Mouse (Mus musculus) midbrain, postnatal 0 days (tissue): Measurements from ENCODE around the gene Ablim2. TPM values are rescaled to one million over a fixed set of nuclear protein-coding genes. Genes with fewer than 3 reads are reported as not detected.

ENCODE experiments used
- ATAC-seq: fragments of 200-750 bp; cut with Nextera tagmentation; 2 replicates; pipeline ENCODE4 v1.8.0; 2017; ENCODE audit warnings: moderate number of reproducible peaks, mild to moderate bottlenecking, moderate TSS enrichment, moderate library complexity; ENCODE audit not compliant: low FRiP score
- DNase-seq: peaks from one replicate; pipeline ENCODE4 v3.0.0-alpha.2; 2015; ENCODE audit warnings: low spot score
- H3K27ac ChIP-seq: fragments of 300-500 bp; sonication (generic); 2 replicates; pipeline ENCODE4 v1.5.1; 2014; ENCODE audit warnings: low read depth, mild to moderate bottlenecking, low read length, mixed read lengths
- H3K27me3 ChIP-seq: fragments of 300-500 bp; sonication (generic); 2 replicates; pipeline ENCODE4 v1.6.1; 2014; ENCODE audit warnings: low read length, control low read depth, mixed read lengths; ENCODE audit not compliant: insufficient read depth
- H3K36me3 ChIP-seq: fragments of 300-500 bp; sonication (generic); 2 replicates; pipeline ENCODE4 v1.6.1; 2014; ENCODE audit warnings: low read length, control low read depth, mixed read lengths; ENCODE audit not compliant: insufficient read depth
- H3K4me1 ChIP-seq: fragments of 300-500 bp; sonication (generic); 2 replicates; pipeline ENCODE4 v1.6.1; 2014; ENCODE audit warnings: mild to moderate bottlenecking, control low read depth, antibody characterized with exemption, low read length, mixed read lengths; ENCODE audit not compliant: insufficient read depth
- H3K4me2 ChIP-seq: fragments of 300-500 bp; sonication (generic); 2 replicates; pipeline ENCODE4 v1.6.1; 2014; ENCODE audit warnings: low read depth, mild to moderate bottlenecking, low read length, mixed read lengths; ENCODE audit not compliant: poor library complexity, severe bottlenecking
- H3K4me3 ChIP-seq: fragments of 300-500 bp; sonication (generic); 2 replicates; pipeline ENCODE4 v1.5.1; 2014; ENCODE audit warnings: low read depth, mild to moderate bottlenecking, low read length, moderate library complexity
- H3K9ac ChIP-seq: fragments of 300-500 bp; sonication (generic); replicated peaks from 2 replicates; pipeline ENCODE4 v1.6.1; 2014; ENCODE audit warnings: mild to moderate bottlenecking, low read length, moderate library complexity, mixed read lengths; ENCODE audit not compliant: poor library complexity, severe bottlenecking
- H3K9me3 ChIP-seq: fragments of 300-500 bp; sonication (generic); 2 replicates; pipeline ENCODE4 v1.6.1; 2016; ENCODE audit warnings: low read length, control low read depth
- CTCF ChIP-seq: IDR thresholded peaks from 2 replicates; pipeline ENCODE4 v1.5.1; 2016; ENCODE audit warnings: antibody characterized with exemption, mild to moderate bottlenecking
- WGBS: fragments of 180-500 bp; shearing (Covaris S2); extraction: QIAGEN DNeasy Blood & Tissue Kit; methylation state at CpG from one replicate; pipeline ENCODE4 v1.1.7; 2014; 5-methylcytosine and 5-hydroxymethylcytosine counted together
- polyA plus RNA-seq: library from polyadenylated mRNA; unstranded; fragments of >200 nt; fragmentation: Nextera tagmentation; extraction: Ambion mirVana; gene quantifications from 2 replicates; pipeline ENCODE4 v1.2.1, GENCODE M21; 2015
- total RNA-seq: library from RNA; depleted of rRNA; stranded (reverse); fragments of >200 nt; gene quantifications from 2 replicates; pipeline ENCODE4 v1.2.3, GENCODE M21; 2014

Ablim2 gene
- total and polyA plus RNA-seq, 2 experiments from 2014 or later = 32.2 to 44.9 TPM

- no peak overlapping the region for H3K4me2 ChIP-seq
- no peak overlapping the region for H3K27ac ChIP-seq
- DNase-seq (no peak), ATAC-seq (no peak)
- no peak overlapping the region for H3K9ac ChIP-seq
- TF ChIP-seq CTCF = no peak
- no peaks in the 10 kb centered on the region for H3K27me3 ChIP-seq
- H3K9me3 ChIP-seq = no peaks in the 10 kb centered on the region
- 47% methylated on average over 5 of the region's 5 CpGs for WGBS
- peaks cover 10% of the 10 kb centered on the region for H3K4me1 ChIP-seq
- no peaks in the 10 kb centered on the region for H3K36me3 ChIP-seq
- H3K4me3 ChIP-seq = no peak overlapping the region
These were observed 159.0 kb downstream of the Ablim2 start for GRCm38 (mm10) chr5:35916666-35917065.

- ATAC-seq (no peak), DNase-seq (peak; percentile 75)
- H3K36me3 ChIP-seq = no peaks in the 10 kb centered on the region
- TF ChIP-seq CTCF = no peak
- no peak overlapping the region for H3K4me3 ChIP-seq
- no peak overlapping the region for H3K4me2 ChIP-seq
- H3K27ac ChIP-seq = peak overlapping the region; percentile 62
- H3K9me3 ChIP-seq = no peaks in the 10 kb centered on the region
- 21% methylated on average over 8 of the region's 8 CpGs for WGBS
- H3K4me1 ChIP-seq = peaks cover 10% of the 10 kb centered on the region
- peak overlapping the region; percentile 36; the same call in 1 of the 2 replicates for H3K9ac ChIP-seq
- H3K27me3 ChIP-seq = no peaks in the 10 kb centered on the region
These were observed 160.7 kb downstream of the Ablim2 start for GRCm38 (mm10) chr5:35918387-35918786.

GRCm38 (mm10) chr5:35920076-35920475 lies 162.4 kb downstream of the Ablim2 start:
- Histone ChIP-seq H3K4me1 (peaks cover 10% of the 10 kb centered on the region), H3K9me3 (no peaks in the 10 kb centered on the region), H3K36me3 (no peaks in the 10 kb centered on the region), H3K4me3 (no peak overlapping the region), H3K4me2 (no peak overlapping the region), H3K27ac (no peak overlapping the region), H3K9ac (no peak overlapping the region), H3K27me3 (no peaks in the 10 kb centered on the region)
- no peak for ATAC-seq
- TF ChIP-seq CTCF = no peak
- no peak for DNase-seq
- WGBS = 31% methylated on average over 4 of the region's 4 CpGs

- H3K4me1 ChIP-seq = peaks cover 10% of the 10 kb centered on the region
- no peaks in the 10 kb centered on the region for H3K9me3 ChIP-seq
- no peak overlapping the region for H3K4me2 ChIP-seq
- H3K4me3 ChIP-seq = no peak overlapping the region
- ATAC-seq (no peak), DNase-seq (no peak)
- H3K9ac ChIP-seq = no peak overlapping the region
- H3K27me3 ChIP-seq = no peaks in the 10 kb centered on the region
- no peaks in the 10 kb centered on the region for H3K36me3 ChIP-seq
- TF ChIP-seq CTCF = no peak
- no peak overlapping the region for H3K27ac ChIP-seq
These were observed 162.9 kb downstream of the Ablim2 start for GRCm38 (mm10) chr5:35920557-35920956.

GRCm38 (mm10) chr5:35921141-35921540 lies 163.5 kb downstream of the Ablim2 start:
- Histone ChIP-seq H3K4me1 (peaks cover 10% of the 10 kb centered on the region), H3K9ac (no peak overlapping the region), H3K9me3 (no peaks in the 10 kb centered on the region), H3K4me2 (no peak overlapping the region), H3K27me3 (no peaks in the 10 kb centered on the region), H3K27ac (no peak overlapping the region), H3K36me3 (no peaks in the 10 kb centered on the region), H3K4me3 (no peak overlapping the region)
- no peak for TF ChIP-seq CTCF
- no peak for ATAC-seq
- no peak for DNase-seq
- 87% methylated on average over 6 of the region's 6 CpGs for WGBS

GRCm38 (mm10) chr5:35921595-35922254 lies 164.0 kb downstream of the Ablim2 start:
- H3K36me3 ChIP-seq = no peaks in the 10 kb centered on the region
- ATAC-seq (no peak), DNase-seq (peak; percentile 45)
- H3K27me3 ChIP-seq = no peaks in the 10 kb centered on the region
- WGBS = 48% methylated on average over 10 of the region's 10 CpGs
- H3K4me3 ChIP-seq = no peak overlapping the region
- H3K4me2 ChIP-seq = no peak overlapping the region
- no peak for TF ChIP-seq CTCF
- H3K9me3 ChIP-seq = no peaks in the 10 kb centered on the region
- H3K27ac ChIP-seq = peak overlapping the region; percentile 55; the same call in 1 of the 2 replicates
- H3K4me1 ChIP-seq = peaks cover 12% of the 10 kb centered on the region
- no peak overlapping the region for H3K9ac ChIP-seq
